Mouse (Mus musculus): ENCODE measurements around the gene Enah.

The Enah gene

DNA sequence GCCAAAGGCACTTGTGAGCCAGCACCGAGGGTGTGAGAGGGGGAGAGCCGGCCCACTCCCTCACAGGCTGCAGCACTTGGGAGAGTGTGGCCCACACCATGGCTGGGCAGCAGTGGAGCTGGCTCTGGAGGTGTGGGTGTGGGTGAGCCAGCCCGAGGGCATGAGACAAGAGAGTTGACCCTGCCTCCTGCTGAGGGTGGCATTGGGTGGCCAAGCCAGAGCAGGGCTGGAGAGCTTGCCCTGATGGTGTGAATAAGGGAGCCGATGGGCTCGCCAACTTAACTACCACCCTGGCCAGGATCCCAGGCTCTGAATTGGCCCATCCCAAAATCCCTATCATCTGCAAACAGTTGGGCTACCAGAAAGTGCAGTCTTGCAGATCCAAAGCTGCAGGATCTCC lies 141.4 kb downstream of the Enah start:
- DNase-seq (ENCODE audit: low spot score in 2 of 2): no peak

DNA sequence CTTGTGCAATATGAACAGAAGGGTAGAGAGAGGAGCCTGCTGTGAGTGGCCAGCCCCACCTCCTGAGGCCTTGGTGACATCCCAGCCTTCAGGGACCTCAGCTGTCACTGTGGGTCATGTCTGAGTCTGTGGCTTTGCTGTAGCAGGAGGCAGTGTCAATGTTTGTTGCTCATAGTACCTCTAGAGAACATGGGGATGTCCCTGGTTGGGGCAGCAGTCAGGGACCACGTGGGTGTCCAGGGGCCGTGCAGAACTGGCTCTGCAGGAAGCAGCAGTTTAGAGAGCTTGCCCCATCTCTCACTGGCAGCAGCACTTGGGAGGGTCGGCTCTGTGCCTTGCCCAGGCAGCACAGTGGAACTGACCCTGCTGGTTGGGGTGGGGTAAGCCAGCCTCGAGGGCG lies 142.7 kb downstream of the Enah start:
- DNase-seq (ENCODE audit: low spot score in 2 of 2): no peak

DNA sequence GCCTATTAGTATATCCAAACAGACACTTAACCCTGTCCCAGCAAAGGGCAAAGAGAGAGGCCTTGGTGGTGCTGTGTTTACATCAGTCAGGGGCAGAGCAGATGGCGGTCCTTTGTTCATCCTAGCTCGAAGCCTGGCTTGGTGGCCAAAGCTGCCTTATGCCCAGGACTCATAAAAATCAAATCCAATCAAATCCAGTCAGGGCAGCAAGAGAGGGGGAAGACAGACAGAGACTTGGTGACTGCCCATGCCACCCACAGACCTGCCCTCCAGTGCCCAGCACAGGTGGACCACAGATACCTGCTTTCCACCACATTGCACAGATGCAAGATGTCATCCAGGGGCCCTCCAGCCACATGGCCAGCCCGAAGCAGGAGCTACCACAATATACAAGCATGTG lies 143.1 kb downstream of the Enah start:
- no peak for DNase-seq (ENCODE audit: low spot score in 2 of 2)

DNA sequence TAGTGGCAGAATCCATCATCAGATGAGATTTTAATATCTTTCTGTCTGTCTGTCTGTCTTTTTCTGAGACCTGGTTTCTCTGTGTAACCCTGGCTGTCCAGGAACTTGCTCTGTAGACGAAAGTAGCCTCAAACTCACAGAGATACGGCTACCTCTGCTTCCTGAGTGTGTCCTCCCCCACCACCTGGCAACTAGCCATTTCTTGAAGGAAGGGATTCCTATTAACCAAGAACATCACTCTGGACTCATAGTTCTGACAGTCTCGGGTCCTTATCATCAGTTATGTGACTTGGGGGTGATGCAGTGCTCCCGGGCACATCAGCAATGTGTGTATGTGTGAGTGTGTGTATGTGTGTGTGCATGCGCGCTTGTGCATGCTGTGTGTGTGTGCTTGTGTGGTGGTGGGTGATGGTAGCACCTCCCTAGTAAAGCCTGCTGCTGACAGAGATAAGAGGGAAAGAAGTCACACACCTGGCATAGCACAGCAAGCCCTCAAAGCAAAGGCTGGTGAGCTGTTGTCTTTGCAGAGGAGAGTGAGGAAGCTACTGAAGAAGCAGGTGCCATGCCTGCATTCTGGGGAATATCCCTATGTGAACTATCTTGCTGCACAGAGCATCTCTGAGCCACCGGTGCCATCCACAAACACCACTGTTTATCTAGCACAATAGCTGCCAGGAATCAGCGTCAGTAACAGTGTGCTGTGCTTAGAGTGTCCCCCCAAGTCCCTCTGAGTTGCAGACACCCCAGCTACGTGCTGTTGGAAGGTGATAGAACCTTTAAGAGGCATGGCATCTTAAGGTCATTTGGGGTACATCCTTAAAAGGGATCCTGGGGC lies 146.5 kb downstream of the Enah start:
- DNase-seq (ENCODE audit: low spot score in 2 of 2): no peak

DNA sequence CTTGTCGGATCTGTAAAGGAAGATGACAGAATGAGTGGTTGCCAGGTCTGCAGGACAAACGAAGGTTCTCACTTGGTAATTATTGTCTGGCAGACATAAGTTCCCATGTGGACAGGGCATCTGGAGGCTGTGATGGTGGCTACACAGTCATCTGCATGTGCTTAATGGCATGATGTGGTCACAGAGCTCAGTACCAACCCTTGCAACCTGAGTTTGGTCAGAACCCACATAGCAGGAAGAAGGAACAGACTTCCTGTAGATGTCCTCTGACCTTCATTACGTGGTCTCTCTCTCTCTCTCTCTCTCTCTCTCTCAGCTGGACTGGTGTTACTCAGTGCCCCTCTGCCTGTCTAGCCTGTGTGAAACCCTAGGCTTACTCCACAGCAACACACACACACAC lies 147.2 kb downstream of the Enah start:
- DNase-seq (ENCODE audit: low spot score in 2 of 2): no peak

DNA sequence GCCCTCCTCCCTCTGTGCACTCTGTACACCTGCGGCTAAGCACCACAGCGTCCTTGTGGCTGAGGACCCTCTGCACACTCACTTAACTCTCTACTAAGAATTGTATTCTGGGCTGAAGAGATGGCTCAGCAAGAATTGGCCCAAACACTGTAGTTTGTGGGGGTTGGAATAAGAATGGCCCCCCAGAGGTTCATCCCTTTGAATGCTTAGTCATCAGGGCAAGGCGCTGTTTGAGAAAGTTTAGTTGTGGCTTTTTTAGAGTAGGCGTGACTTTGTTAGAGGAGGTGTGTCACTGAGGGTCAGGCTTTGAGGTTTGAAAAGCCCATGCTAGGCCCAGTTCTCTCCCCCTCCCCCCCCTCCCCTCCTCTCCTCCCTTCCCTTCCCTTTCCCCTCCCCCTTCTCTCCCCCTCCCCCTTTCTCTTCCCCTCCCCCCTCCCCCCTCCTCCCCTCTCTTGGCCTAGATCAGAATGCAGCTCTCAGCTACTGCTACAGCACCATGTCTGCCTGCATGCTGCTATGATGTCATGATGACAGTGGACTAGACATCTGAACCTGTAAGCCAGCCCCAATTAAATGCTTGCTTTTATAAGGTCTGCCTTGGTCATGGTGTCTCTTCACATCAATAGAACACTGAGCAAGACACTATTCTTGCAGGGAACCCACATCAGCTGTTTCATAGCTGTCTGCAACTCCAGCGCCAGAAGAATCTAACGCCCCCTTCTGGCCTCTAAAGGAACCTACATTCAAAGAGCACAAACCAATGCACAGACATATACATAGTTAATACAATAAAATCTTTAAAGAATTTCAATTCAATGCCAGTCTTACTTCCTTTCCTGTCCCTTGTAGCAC lies 153.1 kb downstream of the Enah start:
- DNase-seq (ENCODE audit: low spot score in 2 of 2): no peak

DNA sequence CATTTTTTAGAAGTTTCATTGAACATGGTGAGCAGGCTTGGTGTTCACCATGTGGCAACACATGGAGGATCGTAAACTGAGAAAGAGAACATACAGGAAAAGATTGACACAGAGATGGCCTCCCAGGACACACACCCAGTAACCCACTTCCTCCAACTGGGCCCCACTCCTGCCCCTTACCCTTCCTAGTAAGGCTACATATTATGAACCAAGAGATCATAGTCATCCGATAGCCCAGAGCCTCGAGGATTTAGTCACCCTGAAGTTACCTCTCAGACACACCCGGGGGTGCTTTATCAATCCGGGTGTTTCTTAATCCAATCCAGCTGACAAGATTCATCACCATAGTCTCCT lies 153.9 kb downstream of the Enah start:
- no peak for DNase-seq (ENCODE audit: low spot score in 2 of 2)

DNA sequence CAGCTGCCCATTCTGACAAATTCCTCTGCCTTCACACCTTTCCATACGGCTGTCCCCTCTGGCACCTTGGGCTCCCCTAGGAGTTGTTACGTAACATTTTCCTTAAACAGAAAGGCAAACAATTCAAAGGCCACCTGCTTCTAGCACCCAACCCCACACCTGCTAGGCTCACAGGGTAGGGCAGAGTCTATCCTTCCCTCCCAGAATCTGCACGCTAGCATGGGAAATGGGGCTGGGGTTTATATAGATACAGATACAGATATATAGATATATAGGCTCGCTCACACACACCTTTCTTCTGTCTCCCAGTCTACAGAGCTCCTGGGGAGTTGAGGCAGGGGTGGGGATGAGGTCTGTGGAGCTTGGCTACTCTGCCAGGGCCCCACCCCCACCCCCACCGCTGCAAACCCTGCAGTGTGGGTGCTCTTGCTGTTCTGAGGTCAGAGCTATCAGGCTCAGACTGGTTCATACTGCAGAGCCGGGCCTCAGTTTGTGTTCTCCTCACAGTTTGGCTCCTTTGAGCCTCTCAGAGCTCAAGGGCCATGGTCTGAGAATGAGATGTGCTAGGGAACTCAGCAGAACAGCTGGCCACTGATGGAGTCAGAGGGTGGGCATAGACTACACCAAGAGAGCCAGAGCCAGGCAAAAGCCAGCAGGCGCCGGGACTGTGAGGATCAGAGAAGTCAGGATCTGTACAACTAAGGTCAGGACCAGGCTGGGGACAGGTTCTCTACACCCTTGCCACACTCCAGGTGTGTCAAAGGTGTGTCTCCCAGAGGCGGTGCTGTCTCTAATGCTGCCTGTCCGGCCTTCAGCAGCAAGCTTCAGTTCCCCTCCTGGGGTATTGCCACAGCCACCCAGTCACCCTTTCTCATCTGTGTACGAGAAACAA lies 154.6 kb downstream of the Enah start:
- no peak for DNase-seq (ENCODE audit: low spot score in 2 of 2)

DNA sequence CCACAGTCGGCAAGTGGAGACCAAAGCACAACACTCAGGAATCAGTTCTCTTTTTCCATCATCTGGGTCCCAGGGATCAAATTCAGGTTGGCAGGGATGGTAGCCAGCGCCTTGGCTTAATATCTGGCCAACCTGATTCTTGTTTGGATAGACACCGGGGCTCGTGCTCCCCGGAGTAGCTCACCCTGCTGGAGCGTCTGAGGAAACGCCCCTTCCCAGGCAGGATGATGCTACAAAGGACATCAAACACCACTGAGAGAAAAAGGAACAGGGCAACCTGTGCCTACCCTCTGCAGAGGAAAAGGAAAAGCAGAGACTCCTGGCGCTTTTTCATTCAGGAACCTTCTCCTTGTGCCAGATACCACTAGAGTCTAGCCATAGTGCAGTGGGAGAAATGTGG lies 156.4 kb downstream of the Enah start:
- no peak for DNase-seq (ENCODE audit: low spot score in 2 of 2)

DNA sequence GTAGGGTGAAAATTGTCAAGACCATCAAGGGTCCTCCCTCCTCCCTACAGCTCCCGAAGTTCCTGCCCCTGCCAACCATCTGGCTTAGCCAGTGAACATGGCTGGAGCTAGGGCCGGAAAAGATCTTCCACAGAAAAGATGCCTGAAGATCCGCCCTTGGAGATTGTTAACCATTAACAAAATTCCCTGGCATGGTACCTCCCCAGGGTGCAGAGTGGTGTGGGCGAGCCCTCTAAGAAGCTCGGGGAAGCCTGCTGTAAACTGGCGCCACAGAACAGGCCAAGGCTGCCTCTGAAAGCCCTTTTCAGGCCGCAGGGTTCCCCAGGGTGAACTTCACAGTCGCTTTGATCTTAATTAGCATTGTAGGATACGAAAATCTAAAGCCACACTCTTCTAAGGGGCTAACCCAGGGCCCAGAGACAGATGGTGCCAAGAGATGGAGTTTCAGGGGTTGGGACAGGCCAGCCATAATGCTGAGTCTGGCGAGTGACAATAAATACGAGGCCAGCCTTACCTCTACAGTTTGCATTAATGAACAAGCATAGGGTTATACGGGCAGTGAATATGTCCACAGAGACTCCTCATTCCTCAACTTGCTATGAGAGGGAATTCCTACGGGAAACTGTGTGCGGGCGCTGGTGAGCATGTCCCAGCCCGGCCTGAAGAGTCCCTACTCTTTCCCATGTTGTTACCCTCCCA lies 157.0 kb downstream of the Enah start:
- no peak for DNase-seq (ENCODE audit: low spot score in 2 of 2)

DNA sequence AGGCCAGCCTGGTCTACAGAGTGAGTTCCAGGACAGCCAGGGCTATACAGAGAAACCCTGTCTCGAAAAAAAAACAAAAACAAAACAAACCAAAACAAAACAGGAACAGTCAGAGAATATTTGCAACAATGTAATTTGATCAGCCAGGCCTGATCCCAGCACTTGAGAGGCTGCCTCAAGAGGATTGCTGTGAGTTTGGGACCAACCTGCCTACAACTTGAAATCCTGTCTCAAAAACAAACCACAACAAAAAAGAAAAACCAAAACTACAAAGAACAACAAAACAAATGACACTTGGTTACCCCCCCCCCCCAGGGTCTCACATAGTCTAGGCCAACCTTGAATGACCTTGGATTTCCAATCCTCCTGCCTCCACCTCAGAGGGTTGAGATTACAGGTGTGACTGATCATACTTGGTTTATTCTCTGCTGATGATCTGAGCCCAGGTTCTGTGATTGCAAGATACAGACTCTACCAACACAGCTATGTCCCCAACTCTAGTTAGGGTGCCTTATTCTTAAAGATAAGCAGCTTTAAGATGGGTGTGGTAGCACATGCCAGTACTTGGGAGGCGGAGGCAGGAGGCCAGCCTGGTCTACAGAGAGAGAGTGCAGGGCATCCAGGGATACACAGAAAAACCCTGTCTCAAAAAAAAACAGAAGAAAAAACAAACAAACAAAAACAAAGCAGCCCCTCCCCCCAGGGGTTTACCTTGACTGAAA lies 158.4 kb downstream of the Enah start:
- DNase-seq (ENCODE audit: low spot score in 2 of 2): peak in 1 of 2 experiments; percentile 17

DNA sequence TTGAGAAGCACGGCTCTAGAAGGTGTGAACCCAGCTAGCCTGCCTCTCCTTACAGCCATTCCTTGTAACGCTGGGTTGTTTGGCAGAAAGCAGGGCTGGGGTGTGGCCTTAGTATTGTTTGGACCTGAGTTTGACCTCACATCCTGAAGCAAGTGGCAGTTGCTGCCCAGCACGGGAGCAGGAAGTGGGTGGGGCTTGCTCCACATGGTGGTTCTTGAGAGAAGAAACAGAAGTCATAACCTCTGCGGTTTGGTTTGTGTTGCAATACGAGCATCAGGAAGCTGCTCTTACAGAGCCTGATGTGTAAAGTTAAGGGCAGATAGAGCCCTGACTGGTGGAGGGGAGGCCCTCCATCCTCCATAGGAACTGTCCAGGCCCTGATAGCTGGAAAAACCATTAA lies 159.1 kb downstream of the Enah start:
- peak; percentile 53 to 88 for DNase-seq (ENCODE audit: low spot score in 2 of 2)

DNA sequence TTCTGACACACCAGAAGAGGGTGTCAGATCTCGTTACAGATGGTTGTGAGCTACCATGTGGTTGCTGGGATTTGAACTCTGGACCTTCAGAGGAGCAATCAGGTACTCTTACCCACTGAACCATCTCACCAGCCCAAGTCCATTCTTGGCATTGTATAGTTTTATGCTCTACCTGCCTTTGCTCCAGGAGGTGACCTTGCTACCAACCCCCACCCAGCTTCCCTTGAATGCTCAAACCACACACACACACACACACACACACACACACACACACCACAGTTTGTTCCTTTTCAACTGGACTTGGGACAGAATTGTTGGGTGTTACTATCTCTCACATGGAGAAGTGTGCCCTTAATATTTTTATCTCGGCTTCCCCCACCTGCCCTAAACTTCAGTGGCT lies 163.5 kb downstream of the Enah start:
- DNase-seq (ENCODE audit: low spot score in 2 of 2): no peak

DNA sequence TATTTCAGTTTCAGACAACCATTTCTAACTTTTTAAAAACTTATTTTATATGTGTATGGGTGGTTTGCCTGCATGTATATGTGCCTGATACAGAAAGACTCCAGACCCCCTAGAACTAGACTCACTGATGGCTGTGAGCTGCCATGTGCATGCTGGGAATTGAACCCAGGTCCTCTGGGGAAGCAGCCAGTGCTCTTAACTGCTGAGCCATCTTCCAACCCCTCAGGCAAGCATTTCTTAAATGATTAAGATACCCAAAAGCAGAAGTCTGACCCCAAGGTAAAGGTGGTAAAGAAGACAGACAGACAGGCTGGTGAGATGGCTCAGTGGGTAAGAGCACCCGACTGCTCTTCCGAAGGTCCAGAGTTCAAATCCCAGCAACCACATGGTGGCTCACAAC lies 165.0 kb downstream of the Enah start:
- DNase-seq (ENCODE audit: low spot score in 2 of 2): no peak

DNA sequence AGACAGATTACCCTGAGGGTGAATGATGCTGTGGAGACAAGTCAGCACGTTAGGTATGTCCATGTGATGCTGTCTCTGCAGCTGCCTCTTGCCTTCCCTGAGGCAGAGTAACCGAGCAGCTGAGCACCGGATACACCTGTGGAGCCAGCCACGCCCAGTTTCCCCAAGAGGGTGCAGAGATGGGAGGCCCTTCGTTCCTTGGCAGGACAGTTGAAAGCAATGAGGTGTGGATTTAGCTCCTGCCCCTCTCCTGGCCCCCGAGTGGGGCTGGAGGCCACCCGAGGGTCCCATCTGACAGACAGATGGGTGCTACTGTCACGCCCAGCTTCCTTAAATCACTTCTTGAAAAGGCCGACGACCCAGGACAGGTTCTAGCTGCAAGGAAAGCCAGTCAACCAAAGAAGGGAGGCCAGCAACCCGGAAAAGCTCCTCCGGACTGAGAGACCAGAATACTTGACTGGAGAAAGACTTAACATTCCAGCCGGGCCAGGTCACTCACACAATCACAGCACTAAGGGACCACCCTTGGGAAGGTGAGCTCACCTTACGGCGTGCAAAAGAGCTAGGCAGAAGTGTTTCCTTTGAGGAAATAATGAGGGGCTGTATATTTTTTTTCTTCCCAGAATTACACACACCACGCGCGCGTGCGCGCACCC lies 166.6 kb downstream of the Enah start:
- peak; percentile 45 to 86 for DNase-seq (ENCODE audit: low spot score in 2 of 2)

DNA sequence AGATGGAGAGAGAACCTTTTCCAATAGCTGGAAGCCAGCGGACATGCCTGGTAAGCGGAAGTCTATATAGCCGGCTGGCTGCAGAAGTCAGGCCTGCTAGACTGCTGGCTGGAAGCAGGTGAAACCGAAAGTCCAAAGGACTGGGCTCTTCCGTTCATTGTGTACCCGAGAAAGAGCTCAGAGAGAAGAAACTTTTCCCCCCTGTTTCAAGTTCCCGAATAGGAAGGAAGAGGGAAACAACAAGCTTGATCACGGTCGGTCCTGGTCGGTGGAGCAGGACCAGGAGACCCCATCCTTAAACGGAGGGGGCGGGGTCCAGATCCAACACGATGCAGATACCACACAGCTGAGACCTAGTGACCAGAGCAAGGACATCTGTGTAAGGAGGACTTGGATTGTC lies 167.3 kb downstream of the Enah start:
- no peak for DNase-seq (ENCODE audit: low spot score in 2 of 2)

DNA sequence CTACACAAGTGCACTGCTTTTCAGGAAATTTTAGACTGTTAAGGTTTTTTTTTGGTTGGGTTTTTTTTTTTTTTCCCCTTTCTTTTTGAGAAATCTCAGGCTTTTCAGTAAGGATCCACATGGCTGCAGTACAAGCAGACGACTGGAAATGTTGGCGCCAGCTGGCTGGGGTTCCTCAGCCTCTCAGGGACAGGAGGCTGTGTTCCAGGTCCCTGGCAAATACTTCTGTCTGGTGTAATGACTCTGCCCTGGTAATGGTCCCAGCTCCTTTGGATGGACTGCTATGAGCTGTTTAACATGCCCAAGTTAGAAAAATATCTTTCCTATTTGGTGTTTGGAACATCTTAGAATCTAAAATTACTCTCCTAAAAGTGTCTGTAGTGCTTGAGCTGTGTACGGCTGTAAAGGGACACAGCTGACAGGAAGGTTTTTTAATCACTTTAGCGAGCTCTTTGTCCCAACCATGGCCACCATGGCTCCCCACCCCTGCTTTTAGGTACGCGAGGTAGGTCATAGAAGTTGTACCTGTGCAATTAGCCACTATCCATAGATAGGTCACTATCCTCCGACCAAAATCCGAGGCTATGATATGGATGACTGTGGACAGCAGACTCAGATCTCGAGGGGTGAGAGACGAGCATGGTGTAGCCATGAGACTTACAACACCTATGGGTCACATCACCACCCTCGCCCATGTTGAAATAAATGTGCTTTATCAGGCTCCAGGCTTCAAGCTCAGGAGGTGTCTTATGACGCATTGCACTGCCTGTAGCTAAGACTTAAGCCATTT lies 168.1 kb downstream of the Enah start:
- no peak for DNase-seq (ENCODE audit: low spot score in 2 of 2)

DNA sequence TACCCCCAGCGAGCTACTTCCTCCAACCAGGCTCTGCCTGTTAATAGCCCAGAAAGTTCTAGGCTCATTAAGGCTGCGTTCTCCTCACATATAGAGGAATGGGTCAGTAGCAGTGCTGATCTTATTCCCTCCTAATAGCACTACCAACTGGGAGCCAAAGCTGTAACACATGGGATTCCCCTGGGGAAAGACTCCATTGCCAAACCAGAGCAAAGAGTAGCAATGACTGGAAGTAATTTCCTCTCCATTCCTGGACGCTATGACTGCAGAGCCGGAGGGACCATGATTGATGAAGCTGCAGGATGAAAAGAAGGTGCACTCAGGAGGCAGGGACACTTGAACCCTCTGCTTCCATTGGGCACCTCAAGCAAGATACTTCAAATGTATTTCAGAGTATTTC lies 169.3 kb downstream of the Enah start:
- DNase-seq (ENCODE audit: low spot score in 2 of 2): no peak

DNA sequence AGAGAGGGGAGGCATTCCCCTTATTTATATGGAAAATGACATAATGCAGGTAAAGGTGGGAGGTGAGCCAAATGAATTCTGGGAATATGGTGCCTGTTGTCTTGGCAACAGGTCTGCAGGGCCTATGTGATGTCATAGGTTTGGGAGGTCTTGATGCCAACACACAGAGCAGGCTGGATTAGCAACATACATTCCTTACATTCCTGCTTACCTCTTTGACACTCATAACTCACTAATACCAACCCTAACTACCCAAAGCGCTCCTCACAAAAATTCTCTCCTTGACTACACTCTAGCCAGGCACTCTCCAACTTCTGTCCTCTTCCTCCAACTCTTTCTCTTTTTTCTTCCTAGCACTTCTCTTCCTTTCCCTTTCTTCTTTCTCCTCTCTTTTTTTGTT lies 171.6 kb downstream of the Enah start:
- no peak for DNase-seq (ENCODE audit: low spot score in 2 of 2)

DNA sequence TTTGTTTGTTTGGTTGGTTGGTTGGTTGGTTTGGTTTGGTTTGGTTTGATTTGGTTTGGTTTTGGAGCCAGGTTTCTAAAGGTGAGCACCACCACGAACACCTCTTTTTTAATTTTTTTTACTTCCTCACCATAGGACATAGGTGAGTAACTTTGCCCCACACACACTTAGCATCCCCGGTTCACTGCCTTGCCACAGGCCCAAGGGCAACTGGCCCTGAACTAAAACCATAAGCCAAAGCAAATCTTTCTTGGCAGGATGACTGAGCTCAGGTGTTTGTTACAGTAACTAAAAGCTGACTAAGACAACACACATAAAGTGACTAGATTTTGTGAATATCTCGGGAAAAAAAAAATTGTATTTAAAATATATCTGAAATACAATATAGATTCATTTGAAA lies 172.4 kb downstream of the Enah start:
- DNase-seq (ENCODE audit: low spot score in 2 of 2): no peak
